Mouse (Mus musculus): Measurements from ENCODE around the gene Ahcyl2. TPM values are rescaled to one million over a fixed set of nuclear protein-coding genes. Genes with fewer than 3 reads are reported as not detected.
"Not testable (repeated sequence)": the region's sequence is repeated elsewhere in the genome, so short reads cannot be mapped to it uniquely, and the experiment has no call there.

Gene Ahcyl2
- total RNA-seq (2014; fragmentation: Nextera tagmentation) (19.6 and 24.8 TPM in 2 replicates), total RNA-seq (2017) (29.7 and 74.5 TPM in 2 replicates)

DNA sequence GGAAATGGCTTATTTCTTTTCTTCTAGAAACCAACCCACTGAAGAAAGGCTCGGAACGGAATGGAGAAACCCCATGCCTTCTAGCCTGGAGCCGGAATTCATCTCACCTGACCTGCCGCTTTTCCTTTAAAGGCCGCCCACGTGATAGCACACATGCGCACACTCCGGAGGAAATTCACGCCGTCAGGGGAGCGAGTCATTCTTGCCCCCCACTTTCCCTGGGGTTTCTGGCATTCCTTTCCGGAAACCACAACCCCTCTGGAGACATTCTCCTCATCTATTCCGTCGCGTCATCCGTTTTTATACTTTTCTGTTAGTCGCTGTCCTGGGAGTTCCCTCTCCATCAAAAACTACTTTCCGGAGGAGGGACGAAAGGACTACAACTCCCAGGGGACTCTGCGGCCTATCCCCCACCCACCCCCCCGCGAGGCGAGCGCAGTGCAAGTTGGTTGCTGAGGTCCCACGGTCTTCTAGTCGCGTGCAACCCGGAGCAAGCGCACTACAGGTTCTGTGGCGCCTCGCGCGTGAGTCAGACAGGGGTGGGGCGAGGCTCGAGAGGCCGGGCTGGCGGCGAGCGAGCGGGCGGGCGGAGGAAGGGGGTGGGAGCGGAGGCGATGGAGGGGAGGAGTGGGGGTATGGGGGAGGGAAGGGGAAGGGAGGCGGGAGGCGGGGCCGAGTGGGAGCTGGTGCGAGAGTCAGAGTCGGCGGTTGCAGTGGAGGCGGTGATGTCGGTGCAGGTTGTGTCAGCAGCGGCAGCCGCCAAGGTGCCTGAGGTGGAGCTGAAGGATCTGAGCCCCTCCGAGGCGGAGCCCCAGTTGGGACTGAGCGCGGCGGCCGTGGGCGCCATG is at the start of gene Ahcyl2:
TSS of gene Ahcyl2 (plus strand) at position 199 of the 848 bp plus-strand sequence.
- ATAC-seq (replicated peaks; ENCODE audit: low FRiP score, low TSS enrichment, poor library complexity, severe bottlenecking) = peak; percentile 95

GRCm38 (mm10) chr6:29718894-29719329 is 48.9 kb upstream of the Ahcyl2 start:
- ATAC-seq (replicated peaks; ENCODE audit: low FRiP score, low TSS enrichment, poor library complexity, severe bottlenecking) = no peak

GRCm38 (mm10) chr6:29721890-29722289 is 45.9 kb upstream of the Ahcyl2 start:
- ATAC-seq (replicated peaks; ENCODE audit: low FRiP score, low TSS enrichment, poor library complexity, severe bottlenecking) = peak; percentile 24; the same call in 1 of the 2 replicates

- ATAC-seq (replicated peaks; ENCODE audit: low FRiP score, low TSS enrichment, poor library complexity, severe bottlenecking) = no peak
These were observed 41.1 kb upstream of the Ahcyl2 start for GRCm38 (mm10) chr6:29726576-29727200.

DNA sequence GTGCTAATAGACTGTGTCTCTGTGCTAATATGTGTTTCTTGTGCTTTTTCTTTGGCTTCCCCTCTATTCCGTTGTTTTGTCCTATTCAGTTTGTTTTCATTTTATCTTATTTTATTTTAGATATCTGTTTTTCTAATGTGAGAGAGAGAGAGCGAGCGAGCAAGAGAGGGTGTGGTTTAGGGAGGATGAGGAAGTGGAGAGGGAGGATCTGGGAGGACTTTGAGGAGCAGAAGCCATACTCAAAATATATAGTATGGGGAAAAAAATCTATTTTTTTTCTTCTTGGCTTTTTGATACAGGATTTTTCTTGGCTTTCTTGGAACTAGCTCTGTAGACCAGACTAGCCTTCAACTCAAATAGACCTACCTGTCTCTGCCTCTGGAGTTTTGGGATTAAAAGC is 39.8 kb upstream of the Ahcyl2 start:
- no peak for ATAC-seq (replicated peaks; ENCODE audit: low FRiP score, low TSS enrichment, poor library complexity, severe bottlenecking)

- ATAC-seq (replicated peaks; ENCODE audit: low FRiP score, low TSS enrichment, poor library complexity, severe bottlenecking) = no peak
These were observed 38.3 kb upstream of the Ahcyl2 start for GRCm38 (mm10) chr6:29729491-29729890.

DNA sequence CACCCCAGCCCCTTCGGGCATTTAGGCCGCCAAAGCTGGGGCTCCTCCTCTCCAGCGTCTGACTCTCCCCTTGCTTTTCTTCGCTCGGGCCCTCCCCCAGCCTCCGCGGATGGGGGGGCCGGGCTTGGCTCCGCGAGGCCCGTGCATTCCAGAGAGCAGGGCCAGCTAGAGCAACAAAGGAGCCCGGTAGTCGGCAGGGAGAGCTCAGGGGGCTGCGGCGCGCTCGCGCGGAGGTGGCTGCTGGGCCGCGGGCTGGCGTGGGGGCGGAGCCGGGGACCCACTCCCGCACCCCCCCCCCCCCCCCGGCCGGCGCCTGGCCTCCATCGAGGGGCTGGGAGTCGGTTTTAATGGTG is 32.5 kb upstream of the Ahcyl2 start, which contains the start of gene Smo:
TSS of gene Smo (plus strand) at position 168 of the 353 bp plus-strand sequence.
- peak; percentile 66 for ATAC-seq (replicated peaks; ENCODE audit: low FRiP score, low TSS enrichment, poor library complexity, severe bottlenecking)

DNA sequence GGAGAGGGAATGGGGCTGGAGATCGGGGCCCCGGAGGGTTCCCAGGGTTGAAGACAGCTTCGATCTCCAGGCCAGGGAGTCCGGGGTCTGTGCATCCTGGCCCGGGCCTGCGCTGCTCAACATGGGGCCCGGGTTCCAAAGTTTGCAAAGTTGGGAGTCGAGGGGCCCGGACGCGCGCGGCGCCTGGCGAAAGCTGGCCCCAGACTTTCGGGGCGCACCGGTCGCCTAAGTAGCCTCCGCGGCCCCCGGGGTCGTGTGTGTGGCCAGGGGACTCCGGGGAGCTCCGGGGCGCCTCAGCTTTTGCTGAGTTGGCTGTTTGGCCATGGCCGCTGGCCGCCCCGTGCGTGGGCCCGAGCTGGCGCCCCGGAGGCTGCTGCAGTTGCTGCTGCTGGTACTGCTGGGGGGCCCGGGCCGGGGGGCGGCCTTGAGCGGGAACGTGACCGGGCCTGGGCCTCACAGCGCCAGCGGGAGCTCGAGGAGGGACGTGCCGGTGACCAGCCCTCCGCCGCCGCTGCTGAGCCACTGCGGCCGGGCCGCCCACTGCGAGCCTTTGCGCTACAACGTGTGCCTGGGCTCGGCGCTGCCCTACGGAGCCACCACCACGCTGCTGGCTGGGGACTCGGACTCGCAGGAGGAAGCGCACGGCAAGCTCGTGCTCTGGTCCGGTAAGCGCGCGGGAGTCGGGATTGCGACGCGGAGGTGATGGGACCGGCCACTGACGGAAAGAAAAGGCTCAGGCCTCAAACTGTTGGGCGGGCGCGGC is 31.9 kb upstream of the Ahcyl2 start:
- peak; percentile 64 for ATAC-seq (replicated peaks; ENCODE audit: low FRiP score, low TSS enrichment, poor library complexity, severe bottlenecking)

GRCm38 (mm10) chr6:29736610-29737458 is 31.0 kb upstream of the Ahcyl2 start:
- ATAC-seq (replicated peaks; ENCODE audit: low FRiP score, low TSS enrichment, poor library complexity, severe bottlenecking) = 0 out of 2 replicates have a peak, but pooled peaks have one; percentile 29

DNA sequence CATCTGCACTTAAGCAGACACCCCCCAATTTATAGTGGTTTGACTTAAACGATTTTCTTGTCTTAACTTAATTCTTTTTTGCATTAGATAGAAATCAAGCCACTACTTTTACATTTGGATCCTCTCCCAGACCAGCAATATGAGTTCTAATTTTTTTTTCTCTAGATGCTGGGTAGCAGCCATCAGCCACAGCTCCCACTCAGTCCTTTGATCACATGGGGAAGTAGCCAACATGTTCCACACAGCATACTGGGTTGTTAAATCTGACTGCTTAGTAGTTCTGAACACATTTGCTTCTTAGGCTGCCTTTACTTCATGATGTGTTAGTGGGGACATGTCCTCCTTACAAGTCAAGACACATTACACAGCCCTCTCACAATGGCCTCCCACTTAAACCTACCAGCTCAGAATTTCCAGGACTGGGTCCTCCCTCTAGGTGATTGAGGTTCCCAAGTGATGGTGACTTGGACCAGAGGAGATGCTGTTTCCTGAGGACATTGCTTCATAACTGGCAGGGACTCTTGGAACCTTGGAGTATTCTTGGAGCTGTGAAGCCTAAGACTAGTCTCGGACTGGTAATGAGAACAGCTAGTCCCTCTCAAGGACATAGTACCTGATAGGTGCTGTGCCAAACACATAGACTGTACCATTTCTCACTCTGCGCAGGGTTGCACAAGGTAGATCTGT is 16.2 kb upstream of the Ahcyl2 start:
- no peak for ATAC-seq (replicated peaks; ENCODE audit: low FRiP score, low TSS enrichment, poor library complexity, severe bottlenecking)

GRCm38 (mm10) chr6:29753336-29753735 is 14.5 kb upstream of the Ahcyl2 start:
- no peak for ATAC-seq (replicated peaks; ENCODE audit: low FRiP score, low TSS enrichment, poor library complexity, severe bottlenecking)

GRCm38 (mm10) chr6:29756001-29756400 is 11.8 kb upstream of the Ahcyl2 start:
- ATAC-seq (replicated peaks; ENCODE audit: low FRiP score, low TSS enrichment, poor library complexity, severe bottlenecking) = no peak

DNA sequence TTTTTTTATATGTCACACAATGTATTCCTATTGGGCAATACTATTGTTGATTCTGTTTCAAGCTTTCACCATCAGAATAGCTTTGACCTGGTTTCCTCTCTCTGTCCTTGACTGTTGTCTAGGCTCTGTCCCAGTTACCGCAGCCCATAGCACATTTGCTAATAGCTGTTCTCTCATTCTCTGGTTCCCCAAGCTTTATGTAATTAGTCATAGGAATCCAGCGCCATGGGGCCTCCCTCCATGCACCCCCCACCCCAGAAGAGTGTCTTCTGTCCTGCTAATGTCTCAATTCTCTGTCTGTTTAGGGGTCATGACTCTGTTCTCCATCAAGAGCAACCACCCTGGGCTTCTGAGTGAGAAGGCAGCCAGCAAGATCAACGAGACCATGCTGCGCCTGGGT is 11.3 kb upstream of the Ahcyl2 start:
- no peak for ATAC-seq (replicated peaks; ENCODE audit: low FRiP score, low TSS enrichment, poor library complexity, severe bottlenecking)

- ATAC-seq (replicated peaks; ENCODE audit: low FRiP score, low TSS enrichment, poor library complexity, severe bottlenecking) = peak; percentile 66
These were observed 9.4 kb upstream of the Ahcyl2 start for GRCm38 (mm10) chr6:29758417-29758816.

- no peak for ATAC-seq (replicated peaks; ENCODE audit: low FRiP score, low TSS enrichment, poor library complexity, severe bottlenecking)
These were observed 8.7 kb upstream of the Ahcyl2 start for GRCm38 (mm10) chr6:29759012-29759679.

DNA sequence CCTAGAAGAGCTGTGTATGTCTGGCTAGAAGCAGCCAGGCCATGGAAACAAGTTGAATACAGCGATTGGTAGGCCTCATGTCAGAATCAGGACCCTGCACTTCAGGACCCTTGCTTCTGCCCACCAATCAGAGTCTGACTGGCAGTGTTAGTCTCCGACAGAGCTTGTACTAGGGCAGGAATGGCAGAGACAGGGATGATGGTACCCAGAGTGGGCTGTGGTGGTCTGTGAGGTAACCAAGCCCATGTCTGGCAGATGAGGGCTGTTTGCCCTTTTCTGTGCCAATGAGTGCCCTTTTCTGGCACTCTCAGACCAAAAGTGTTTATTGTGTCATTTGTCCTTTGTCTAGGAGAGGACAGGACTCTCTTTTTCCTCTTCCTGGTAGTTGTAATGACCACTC is 7.4 kb upstream of the Ahcyl2 start:
- not testable (repeated sequence) for ATAC-seq (replicated peaks; ENCODE audit: low FRiP score, low TSS enrichment, poor library complexity, severe bottlenecking)

DNA sequence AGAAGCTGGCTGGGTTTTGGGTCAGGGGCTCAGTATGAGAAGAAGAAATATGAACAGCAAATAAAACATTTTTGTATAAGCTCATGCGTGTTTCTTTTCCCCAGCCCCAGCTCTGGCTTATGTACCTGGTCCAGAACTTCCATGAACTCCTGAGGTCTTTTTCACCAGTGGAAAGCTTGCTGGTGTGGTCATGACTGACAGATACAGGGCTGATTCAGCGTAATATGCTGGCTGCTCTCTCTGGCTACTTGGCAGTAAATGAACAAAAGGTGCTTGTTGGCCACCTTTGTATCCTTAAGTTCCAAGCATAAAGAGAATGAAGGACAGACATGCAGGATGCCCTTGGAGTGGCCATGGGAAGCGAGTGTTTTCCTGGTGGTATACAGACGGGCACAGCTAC is 6.5 kb upstream of the Ahcyl2 start:
- ATAC-seq (replicated peaks; ENCODE audit: low FRiP score, low TSS enrichment, poor library complexity, severe bottlenecking) = no peak

GRCm38 (mm10) chr6:29762524-29762923 is 5.3 kb upstream of the Ahcyl2 start:
- peak; percentile 51; the same call in 1 of the 2 replicates for ATAC-seq (replicated peaks; ENCODE audit: low FRiP score, low TSS enrichment, poor library complexity, severe bottlenecking)
